Mouse (Mus musculus) cerebellum, postnatal 10 days (tissue): ENCODE data around the gene Ap4s1.
"Not testable (repeated sequence)": the region's sequence is repeated elsewhere in the genome, so short reads cannot be mapped to it uniquely, and the experiment has no call there.

ENCODE experiments used
- DNase-seq, 2 experiments: peaks; one replicate each; pipeline ENCODE4 v3.0.0; 2021; ENCODE audit warnings: mixed read lengths in 2 of 2

Gene Ap4s1

GRCm38 (mm10) chr12:51690893-51691844, at the start of gene Ap4s1:
Gene Ap4s1 (plus strand): TSS chr12:51691033.
- peak; percentile 83 to 84 for DNase-seq

DNA sequence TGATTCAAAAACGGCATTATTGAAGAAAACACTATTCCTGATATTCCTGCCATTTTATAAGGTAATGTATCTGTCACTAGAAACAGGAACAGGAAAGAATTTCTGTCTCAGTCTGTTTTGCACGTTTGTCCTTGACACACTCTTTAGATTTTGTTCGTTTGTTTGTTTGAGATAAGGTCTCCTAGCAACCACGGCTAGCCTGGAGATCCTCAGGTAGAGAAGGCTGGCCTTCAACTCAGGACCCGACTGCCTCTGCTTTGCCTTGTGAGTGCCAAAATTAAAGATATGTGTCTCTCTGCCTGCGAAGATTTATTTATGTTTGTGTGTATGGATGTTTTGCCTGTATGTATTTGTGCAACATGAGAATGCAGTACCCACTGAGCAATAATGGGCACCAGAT, 49.0 kb upstream of the Ap4s1 start:
- no peak for DNase-seq

- not testable (repeated sequence) for DNase-seq
Measured at GRCm38 (mm10) chr12:51649401-51649800, 41.4 kb upstream of the Ap4s1 start.

DNA sequence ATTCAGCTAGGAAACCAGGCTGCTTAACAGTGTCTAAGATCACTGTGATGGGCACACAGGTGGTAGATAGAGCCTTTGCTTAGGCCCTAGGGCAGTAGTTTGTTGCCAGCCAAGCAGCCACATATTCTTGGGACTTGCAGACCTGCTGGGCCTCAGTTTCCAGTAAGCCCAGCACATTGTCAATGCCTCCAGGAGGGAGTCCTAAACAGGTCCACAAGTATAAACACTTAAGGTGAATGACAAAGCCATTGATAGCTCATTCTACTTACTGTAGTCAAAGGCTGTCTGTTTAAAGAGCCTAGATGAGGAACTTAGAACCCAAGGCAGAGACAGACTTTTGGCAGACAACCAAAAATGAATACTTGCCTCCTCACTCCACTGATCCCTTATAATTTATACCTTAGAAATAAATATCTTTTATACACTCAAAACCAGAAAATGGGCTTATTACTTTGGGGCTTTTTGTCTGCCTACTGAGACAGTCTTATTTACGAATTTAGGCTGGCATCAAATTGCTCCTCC, 34.8 kb upstream of the Ap4s1 start:
- DNase-seq, result no peak

DNA sequence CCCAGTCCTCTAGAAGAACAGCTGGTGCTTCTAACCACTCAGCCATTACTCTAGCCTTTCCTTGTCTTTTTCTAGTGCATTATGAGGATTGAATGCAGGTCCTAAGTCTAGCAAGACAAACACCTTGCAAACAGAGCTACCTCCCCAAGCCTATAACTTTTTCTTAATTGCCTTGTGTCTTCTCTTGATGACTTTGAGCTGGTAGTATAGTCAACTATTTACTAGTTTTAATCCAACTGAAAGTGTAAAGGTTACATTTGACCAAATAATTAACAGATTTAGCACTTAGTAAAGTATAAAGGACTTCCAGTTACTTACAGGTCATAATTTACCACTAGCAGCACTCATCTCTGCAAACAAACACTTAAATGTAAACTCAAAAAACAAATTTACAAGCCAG, 27.8 kb upstream of the Ap4s1 start:
- DNase-seq, result no peak

DNA sequence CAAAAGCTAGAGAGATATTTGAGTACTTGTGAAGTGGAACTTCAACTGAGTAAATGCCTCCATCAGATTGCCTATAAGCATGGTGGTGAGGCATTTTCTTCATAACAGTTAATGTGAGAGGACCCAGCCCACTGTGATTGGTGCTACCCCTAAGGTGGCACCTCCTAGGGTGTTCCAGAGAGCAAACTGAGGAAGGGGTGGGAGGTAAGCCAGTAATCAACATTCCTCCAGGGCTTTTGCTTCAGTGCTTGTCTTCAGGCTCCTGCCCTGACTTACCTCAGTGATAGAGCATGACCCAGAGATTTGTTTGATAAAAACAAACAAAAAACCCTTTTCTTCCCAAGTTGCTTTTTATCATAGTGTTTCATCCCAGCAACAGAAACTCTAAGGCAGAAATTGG, 26.9 kb upstream of the Ap4s1 start:
- DNase-seq, result no peak

- peak in 1 of 2 experiments; percentile 16 for DNase-seq
Measured at GRCm38 (mm10) chr12:51666708-51667430, 24.0 kb upstream of the Ap4s1 start.

GRCm38 (mm10) chr12:51671231-51671891, 19.5 kb upstream of the Ap4s1 start:
- DNase-seq, result no peak

DNA sequence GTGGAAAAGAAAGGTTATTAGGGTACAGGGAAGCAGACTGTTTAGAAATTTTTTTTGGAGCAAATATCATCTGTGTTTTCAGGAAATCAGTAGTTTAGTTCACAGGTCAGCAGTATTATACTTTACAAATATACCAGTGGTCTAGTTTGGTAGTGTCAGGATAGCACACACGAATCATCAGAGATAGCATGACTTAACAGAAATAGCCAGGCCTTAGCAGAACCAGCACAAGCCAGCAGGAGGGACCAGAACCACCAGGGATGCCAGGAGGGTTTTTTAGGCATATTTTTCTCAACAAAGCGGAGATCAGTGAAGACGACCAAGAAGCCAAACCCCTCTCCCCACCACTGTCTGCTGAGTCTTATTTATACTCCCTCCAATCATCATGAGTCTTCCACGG, 17.6 kb upstream of the Ap4s1 start:
- no peak for DNase-seq

DNA sequence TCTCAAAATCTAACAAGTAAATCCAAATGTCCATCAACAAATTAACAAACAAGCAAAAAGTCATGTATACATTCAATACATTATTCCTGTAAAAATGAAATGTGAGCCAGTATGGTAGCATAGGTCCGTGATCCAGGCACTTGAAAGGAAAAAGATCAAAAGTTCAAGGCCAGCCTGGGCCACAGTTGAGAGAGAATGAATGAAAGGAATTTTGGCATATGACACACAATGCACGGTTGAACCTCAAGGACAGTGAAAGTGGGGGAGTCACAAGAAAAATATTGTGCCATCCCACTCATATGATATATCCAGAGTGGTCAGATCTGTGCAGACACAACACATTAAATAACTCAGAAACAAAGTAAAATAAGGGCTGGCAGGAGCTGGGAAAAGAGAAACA, 14.4 kb upstream of the Ap4s1 start:
- no peak for DNase-seq

GRCm38 (mm10) chr12:51678844-51679243, 12.0 kb upstream of the Ap4s1 start:
- peak; percentile 59 to 62 for DNase-seq

DNA sequence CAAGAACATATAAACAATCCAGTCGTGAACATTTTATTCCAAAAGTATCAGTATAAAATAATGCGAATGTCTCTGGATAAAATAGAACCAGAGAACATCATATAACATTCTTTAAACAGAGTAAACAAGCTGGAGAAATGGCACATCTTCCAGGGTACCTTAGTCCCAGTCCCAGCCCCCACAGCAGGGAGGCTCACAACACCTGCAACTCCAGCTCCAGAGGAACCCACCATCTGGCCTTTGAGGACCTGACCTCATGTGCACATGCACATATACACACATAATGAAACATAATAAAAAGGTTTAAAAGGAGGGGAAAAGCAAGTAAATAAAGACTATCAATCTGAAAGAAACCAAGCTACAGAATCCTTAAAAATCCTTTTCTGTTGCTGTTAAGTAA, 2.3 kb upstream of the Ap4s1 start:
- no peak for DNase-seq

DNA sequence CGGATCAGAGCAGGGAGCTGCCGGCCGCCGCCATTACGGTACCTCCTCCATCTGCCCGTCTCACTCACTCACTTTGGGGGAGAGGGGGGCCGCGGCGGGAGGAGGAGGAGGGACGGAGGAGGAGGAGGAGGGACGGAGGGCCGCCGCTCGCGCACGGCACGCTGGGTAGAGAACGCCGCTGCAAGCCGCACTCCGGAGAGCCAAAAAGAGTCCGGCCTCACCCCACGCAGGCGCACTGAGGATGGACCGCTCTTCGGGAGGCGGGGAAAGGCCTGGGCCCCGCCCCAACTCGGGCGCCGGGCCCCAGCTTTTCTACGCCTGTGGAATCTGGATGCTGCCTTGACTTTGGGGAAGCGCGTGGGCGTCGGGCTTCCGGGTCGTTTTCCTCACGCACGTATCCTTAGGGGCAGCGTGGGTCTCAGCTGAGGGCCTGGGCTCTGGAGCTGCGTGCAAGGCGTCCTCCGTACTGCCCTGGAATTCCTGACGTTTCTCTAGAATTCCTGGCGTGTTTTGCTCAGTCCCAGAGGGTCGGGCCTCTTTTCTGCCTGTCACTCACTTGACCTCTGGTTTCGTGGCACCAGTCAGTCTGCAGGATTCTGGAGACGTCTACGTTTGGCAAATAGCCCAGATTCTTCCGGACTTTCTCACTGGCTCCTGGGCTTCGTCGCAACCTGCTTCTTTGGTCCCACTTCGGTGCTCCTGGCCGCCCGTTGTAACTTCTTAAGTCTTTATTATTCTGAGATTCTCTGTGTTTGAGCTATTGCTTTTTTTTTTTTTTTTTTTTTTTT, 1.2 kb downstream of the Ap4s1 start, which contains the start of gene Strn3:
TSS of gene Strn3 (minus strand) at position 53 of the 788 bp plus-strand sequence.
- DNase-seq, result peak; percentile 95 to 98

- not testable (repeated sequence) for DNase-seq
Measured at GRCm38 (mm10) chr12:51692870-51693269, 2.0 kb downstream of the Ap4s1 start.

GRCm38 (mm10) chr12:51693419-51693818, 2.6 kb downstream of the Ap4s1 start:
- DNase-seq, result no peak

GRCm38 (mm10) chr12:51694096-51694495, 3.3 kb downstream of the Ap4s1 start:
- no peak for DNase-seq

DNA sequence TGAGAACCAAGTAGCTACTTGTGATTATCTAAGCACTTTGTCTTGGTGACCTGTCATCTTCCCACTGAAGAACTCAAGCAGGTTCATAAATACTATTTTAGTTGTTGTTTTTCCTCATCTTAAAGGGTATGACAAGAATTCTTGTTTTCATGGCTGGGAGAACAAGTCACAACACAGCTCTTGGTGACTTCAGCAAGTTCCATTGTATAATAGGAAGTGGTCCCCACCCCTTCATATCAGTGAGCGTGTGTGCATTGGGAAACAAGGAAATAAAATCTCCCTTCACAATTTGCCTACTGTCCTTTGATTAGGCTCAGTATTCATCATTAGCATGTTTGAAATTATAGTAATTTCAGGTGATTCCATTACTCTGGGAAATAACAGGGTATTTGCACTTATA, 4.1 kb downstream of the Ap4s1 start:
- no peak for DNase-seq

DNA sequence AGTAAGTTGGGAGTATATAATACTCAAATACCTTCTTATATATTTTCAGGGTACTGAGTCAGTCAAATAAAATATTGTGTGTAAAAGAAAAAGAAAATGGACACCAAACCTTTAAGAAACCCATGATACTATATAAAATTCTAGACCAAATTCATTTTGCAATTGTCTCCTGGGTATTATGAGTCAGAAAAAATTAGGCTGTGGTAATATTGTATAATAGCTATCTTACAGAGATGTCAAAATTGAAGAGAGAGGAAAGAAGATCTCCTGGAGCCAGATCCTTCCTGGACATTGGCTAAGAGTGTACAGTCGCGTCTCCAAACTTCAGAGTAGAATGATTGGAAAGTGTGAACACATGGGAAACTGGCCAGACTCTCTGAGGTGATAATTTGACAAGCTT, 5.3 kb downstream of the Ap4s1 start:
- no peak for DNase-seq

- no peak for DNase-seq
Measured at GRCm38 (mm10) chr12:51699623-51700393, 9.0 kb downstream of the Ap4s1 start.

- no peak for DNase-seq
Measured at GRCm38 (mm10) chr12:51701723-51702122, 10.9 kb downstream of the Ap4s1 start.

- peak in 1 of 2 experiments; percentile 14 for DNase-seq
Measured at GRCm38 (mm10) chr12:51703859-51704258, 13.0 kb downstream of the Ap4s1 start.
